Mouse (Mus musculus) neural tube, embryonic 14.5 days (tissue): ENCODE results near the gene Rgs7bp. TPM values are rescaled to one million over a fixed set of nuclear protein-coding genes. Genes with fewer than 3 reads are reported as not detected.

Source experiments
- ATAC-seq: fragments of 200-750 bp; cut with Nextera tagmentation; 2 replicates; pipeline ENCODE4 v1.8.0; 2017; ENCODE audit warnings: low read depth, mild to moderate bottlenecking, moderate TSS enrichment, moderate library complexity
- H3K27ac ChIP-seq: fragments of 300-500 bp; sonication (generic); 2 replicates; pipeline ENCODE4 v1.5.1; 2014; ENCODE audit warnings: low read depth, mild to moderate bottlenecking, control low read depth, low read length, moderate library complexity, mixed read lengths
- H3K27me3 ChIP-seq: fragments of 300-500 bp; sonication (generic); 2 replicates; pipeline ENCODE4 v1.6.1; 2014; ENCODE audit warnings: low read length; ENCODE audit not compliant: control insufficient read depth, insufficient read depth
- H3K36me3 ChIP-seq: fragments of 300-500 bp; sonication (generic); 2 replicates; pipeline ENCODE4 v1.6.1; 2014; ENCODE audit warnings: low read length, mixed read lengths; ENCODE audit not compliant: control insufficient read depth, insufficient read depth
- H3K4me1 ChIP-seq: fragments of 300-500 bp; sonication (generic); 2 replicates; pipeline ENCODE4 v1.6.1; 2014; ENCODE audit warnings: low read length; ENCODE audit not compliant: control insufficient read depth, insufficient read depth
- H3K4me2 ChIP-seq: fragments of 300-500 bp; sonication (generic); 2 replicates; pipeline ENCODE4 v1.6.1; 2014; ENCODE audit warnings: mild to moderate bottlenecking, low read depth, low read length, control low read depth
- H3K4me3 ChIP-seq: fragments of 300-500 bp; sonication (generic); 2 replicates; pipeline ENCODE4 v1.5.1; 2014; ENCODE audit warnings: low read depth, low read length, control low read depth, mixed read lengths
- H3K9ac ChIP-seq: fragments of 300-500 bp; sonication (generic); replicated peaks from 2 replicates; pipeline ENCODE4 v1.6.1; 2014; ENCODE audit warnings: low read depth, mild to moderate bottlenecking, control low read depth, low read length, mixed read lengths
- H3K9me3 ChIP-seq: fragments of 300-500 bp; sonication (generic); 2 replicates; pipeline ENCODE4 v1.6.1; 2016; ENCODE audit warnings: low read length; ENCODE audit not compliant: control insufficient read depth
- WGBS: fragments of 180-500 bp; shearing (Covaris S2); extraction: QIAGEN DNeasy Blood & Tissue Kit; methylation state at CpG from one replicate; pipeline ENCODE4 v1.1.7; 2014; 5-methylcytosine and 5-hydroxymethylcytosine counted together
- polyA plus RNA-seq: library from polyadenylated mRNA; unstranded; fragments of >200 nt; fragmentation: Nextera tagmentation; extraction: Ambion mirVana; gene quantifications from 2 replicates; pipeline ENCODE4 v1.2.1, GENCODE M21; 2014

Rgs7bp gene
- polyA plus RNA-seq, 1 experiment from 2014 or later = 10.6 TPM

DNA sequence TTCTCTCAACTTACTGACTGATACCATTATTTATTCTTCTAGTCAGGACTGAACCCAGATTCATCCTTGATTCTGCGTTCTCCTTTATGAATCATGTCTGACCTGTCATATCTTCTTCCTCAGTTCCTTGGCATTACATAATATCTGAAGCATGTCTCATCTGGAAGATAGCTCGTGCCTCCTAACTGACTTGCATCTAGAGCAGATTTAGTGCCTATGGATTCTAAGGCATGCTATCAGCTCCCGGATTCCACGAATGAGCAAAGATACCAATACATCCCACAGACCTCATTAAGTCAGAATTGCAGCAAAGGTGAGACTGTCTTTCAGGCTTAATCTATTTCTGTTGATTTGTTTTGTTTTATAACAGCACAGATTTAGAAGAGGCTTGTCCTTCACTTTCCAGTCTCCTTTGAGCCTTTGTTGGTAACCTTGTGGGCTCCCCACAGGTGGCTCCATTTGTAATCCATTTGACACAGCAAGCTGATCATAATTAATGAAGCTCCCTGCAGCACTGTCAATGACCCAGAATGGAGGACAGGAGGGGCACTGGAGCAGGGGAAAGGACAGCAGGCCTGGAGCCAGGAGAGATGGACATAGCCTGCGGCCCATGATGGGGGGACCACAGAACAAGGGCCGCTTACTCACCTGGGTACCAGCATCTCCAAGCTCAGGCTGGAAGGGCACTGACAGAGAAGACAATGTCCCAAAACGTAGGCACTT lies 94.4 kb downstream of the Rgs7bp start:
- WGBS = 83% methylated on average over 7 of the region's 7 CpGs
- Histone ChIP-seq H3K4me3 (no peak overlapping the region), H3K27me3 (no peaks in the 10 kb centered on the region), H3K36me3 (no peaks in the 10 kb centered on the region), H3K4me2 (no peak overlapping the region), H3K9me3 (no peaks in the 10 kb centered on the region), H3K27ac (no peak overlapping the region), H3K4me1 (0 out of 2 replicates have a peak, but pooled peaks cover 5% of the 10 kb centered on the region), H3K9ac (no peak overlapping the region)
- no peak for ATAC-seq

GRCm38 (mm10) chr13:104959733-104960132 lies 95.0 kb downstream of the Rgs7bp start:
- 76% methylated on average over 4 of the region's 4 CpGs for WGBS
- H3K9ac ChIP-seq = no peak overlapping the region
- no peaks in the 10 kb centered on the region for H3K9me3 ChIP-seq
- no peaks in the 10 kb centered on the region for H3K27me3 ChIP-seq
- no peaks in the 10 kb centered on the region for H3K36me3 ChIP-seq
- H3K4me1 ChIP-seq = 0 out of 2 replicates have a peak, but pooled peaks cover 5% of the 10 kb centered on the region
- no peak overlapping the region for H3K4me2 ChIP-seq
- no peak for ATAC-seq
- H3K4me3 ChIP-seq = no peak overlapping the region
- H3K27ac ChIP-seq = no peak overlapping the region

- H3K9me3 ChIP-seq = no peaks in the 10 kb centered on the region
- H3K36me3 ChIP-seq = no peaks in the 10 kb centered on the region
- peak overlapping the region; percentile 12; the same call in 1 of the 2 replicates for H3K4me3 ChIP-seq
- H3K9ac ChIP-seq = no peak overlapping the region
- 0% methylated on average over 7 of the region's 7 CpGs for WGBS
- H3K4me2 ChIP-seq = peak overlapping the region; percentile 30; the same call in 1 of the 2 replicates
- no peaks in the 10 kb centered on the region for H3K27me3 ChIP-seq
- no peak overlapping the region for H3K27ac ChIP-seq
- peak; percentile 89 for ATAC-seq
- no peaks in the 10 kb centered on the region for H3K4me1 ChIP-seq
Observed at GRCm38 (mm10) chr13:104947958-104948357, 106.8 kb downstream of the Rgs7bp start.

GRCm38 (mm10) chr13:104940483-104940882 lies 114.2 kb downstream of the Rgs7bp start:
- H3K27me3 ChIP-seq = no peaks in the 10 kb centered on the region
- 96% methylated on average over 8 of the region's 8 CpGs for WGBS
- no peak overlapping the region for H3K9ac ChIP-seq
- no peak for ATAC-seq
- H3K36me3 ChIP-seq = no peaks in the 10 kb centered on the region
- no peak overlapping the region for H3K4me2 ChIP-seq
- no peak overlapping the region for H3K27ac ChIP-seq
- H3K4me1 ChIP-seq = peaks cover 9% of the 10 kb centered on the region
- no peak overlapping the region for H3K4me3 ChIP-seq
- H3K9me3 ChIP-seq = no peaks in the 10 kb centered on the region

DNA sequence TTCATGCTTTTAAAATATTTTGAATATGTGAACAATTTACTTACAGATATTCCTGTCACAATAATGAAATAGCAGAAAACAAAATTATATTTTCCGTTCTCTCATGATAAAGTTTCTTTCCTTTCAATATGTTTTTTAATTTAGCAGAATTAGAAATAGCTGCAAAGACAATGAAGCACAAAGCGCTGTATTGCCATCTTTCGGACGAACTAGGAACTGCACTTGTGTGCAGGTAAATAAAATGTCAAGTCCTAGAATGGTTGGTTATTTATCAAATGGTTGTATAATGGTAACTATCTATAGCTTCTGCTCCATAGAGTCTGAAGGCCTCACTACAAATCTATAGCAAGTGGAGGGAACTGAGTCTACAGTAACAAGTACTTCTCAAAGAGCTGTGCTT lies 114.9 kb downstream of the Rgs7bp start:
- H3K9me3 ChIP-seq = no peaks in the 10 kb centered on the region
- no peak for ATAC-seq
- no peaks in the 10 kb centered on the region for H3K27me3 ChIP-seq
- H3K9ac ChIP-seq = no peak overlapping the region
- no peak overlapping the region for H3K4me2 ChIP-seq
- 5% methylated on average over 4 of the region's 4 CpGs for WGBS
- H3K4me3 ChIP-seq = no peak overlapping the region
- H3K4me1 ChIP-seq = peaks cover 9% of the 10 kb centered on the region
- no peaks in the 10 kb centered on the region for H3K36me3 ChIP-seq
- no peak overlapping the region for H3K27ac ChIP-seq

DNA sequence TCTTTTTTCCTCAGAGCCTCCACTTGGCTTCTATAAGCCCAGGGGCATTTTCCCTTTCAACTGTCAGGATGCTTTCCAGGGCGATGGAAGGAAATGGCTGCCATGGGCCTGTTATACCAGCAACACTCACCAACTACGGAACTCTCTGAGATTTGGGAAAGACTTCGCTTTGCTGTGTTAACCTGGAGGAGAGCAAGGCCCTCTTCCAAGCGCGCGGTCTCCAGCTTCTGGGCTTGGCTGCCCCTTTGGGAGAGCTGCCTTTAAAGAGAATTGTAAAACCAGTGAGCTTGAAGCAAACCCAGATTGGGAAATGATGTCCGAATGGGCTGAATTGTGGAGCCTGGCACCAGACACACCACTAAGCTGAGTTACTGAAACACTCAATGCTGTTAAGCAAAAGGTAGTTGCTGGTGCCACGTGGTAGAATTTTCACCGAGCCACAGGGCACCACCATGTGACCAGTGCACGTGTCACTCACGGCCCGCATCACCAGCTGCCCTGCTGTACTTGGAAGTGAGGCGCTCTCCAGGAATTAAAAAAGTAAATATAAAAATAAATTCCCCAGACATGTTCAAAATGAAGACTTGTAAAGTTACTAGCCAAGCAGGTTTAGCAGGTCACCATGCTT lies 115.7 kb downstream of the Rgs7bp start:
- H3K4me2 ChIP-seq = peak overlapping the region; percentile 19; the same call in 1 of the 2 replicates
- H3K4me3 ChIP-seq = no peak overlapping the region
- H3K9ac ChIP-seq = no peak overlapping the region
- 40% methylated on average over 13 of the region's 13 CpGs for WGBS
- H3K27ac ChIP-seq = no peak overlapping the region
- no peaks in the 10 kb centered on the region for H3K9me3 ChIP-seq
- no peaks in the 10 kb centered on the region for H3K27me3 ChIP-seq
- H3K36me3 ChIP-seq = no peaks in the 10 kb centered on the region
- peak; percentile 67 for ATAC-seq
- H3K4me1 ChIP-seq = peaks cover 9% of the 10 kb centered on the region

DNA sequence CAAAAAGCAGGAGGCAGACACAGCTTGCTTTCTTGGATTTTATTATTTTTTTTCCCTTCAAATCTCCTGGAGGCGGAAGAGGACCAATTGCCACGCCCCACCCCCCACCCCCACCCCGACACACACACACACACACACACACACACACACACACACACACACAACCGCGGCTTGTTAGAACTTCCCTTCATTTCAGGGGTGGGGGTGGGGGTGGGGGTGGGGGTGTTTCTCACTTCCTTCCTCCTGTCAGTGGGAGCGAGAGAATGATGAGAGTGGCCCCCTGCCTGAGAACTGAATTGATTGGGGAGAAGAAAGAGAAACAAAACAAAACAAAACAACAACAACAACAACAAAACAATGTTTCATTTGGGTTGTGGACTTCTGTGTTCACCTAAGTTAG lies 117.0 kb downstream of the Rgs7bp start:
- Histone ChIP-seq H3K4me3 (peak overlapping the region; percentile 7), H3K9ac (peak overlapping the region; percentile 1), H3K4me2 (peak overlapping the region; percentile 37), H3K36me3 (no peaks in the 10 kb centered on the region), H3K9me3 (no peaks in the 10 kb centered on the region), H3K27me3 (no peaks in the 10 kb centered on the region), H3K4me1 (peaks cover 9% of the 10 kb centered on the region), H3K27ac (no peak overlapping the region)
- ATAC-seq = peak; percentile 36; the same call in 1 of the 2 replicates
- 13% methylated on average over 5 of the region's 6 CpGs for WGBS

- Histone ChIP-seq H3K4me3 (no peak overlapping the region), H3K27ac (no peak overlapping the region), H3K27me3 (no peaks in the 10 kb centered on the region), H3K4me1 (peaks cover 9% of the 10 kb centered on the region), H3K9me3 (no peaks in the 10 kb centered on the region), H3K36me3 (no peaks in the 10 kb centered on the region), H3K4me2 (peak overlapping the region; percentile 37; the same call in 1 of the 2 replicates), H3K9ac (no peak overlapping the region)
- 78% methylated on average over 2 of the region's 2 CpGs for WGBS
- no peak for ATAC-seq
Observed at GRCm38 (mm10) chr13:104936586-104936985, 118.1 kb downstream of the Rgs7bp start.
